In the genomic region with DNA sequence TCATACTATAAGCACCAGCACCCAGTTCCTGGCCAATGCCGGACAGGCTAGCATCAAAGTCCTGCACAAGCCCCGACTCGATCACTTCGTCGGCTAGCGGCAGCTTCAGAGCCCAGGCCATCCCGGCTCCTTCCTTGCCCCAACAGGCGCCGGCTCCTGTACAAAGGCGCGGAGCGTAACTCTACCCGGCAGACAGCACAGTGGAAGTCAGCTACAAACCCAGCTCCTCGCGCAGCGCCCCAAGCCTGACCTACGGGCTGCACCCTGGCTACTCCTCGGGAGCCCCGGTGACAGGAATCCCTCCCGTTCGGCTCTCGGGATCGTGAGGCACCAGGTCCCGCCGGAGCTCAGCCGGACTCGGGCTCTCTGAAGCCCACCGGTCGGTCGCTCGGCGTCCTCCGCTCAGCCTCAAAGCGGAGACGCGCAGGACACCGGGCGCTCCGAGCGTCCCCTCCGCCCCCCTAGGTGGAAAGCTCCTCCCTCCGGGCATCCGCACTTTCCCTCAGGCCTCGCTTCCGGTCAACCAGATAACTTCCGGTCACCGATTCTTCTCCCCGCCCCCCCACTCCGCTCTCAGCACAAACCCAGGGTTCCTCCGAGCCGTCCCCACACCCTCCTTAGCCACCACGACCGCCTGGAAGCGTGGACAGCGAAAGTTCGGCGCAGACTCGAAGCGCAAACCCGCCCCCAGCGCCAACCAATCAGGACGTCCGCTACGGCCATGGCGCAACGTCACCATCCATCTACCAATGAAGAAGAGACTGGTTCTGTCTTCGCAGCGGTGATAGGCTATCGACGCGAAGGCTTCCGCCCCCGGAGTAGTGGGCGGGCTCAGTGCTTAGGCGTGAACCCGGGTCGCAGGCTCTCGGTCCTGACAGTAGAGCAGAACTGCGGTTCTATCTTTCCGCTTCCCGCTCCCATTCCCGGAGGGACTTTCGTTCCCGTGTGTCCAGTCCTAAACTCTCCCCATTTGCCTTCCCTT, we compare ENCODE assay signal across 8 mouse cellular contexts. TPM values are rescaled to one million over a fixed set of nuclear protein-coding genes. Genes with fewer than 3 reads are reported as not detected.
DNase-seq lines count a peak whose midpoint lies in the region; ATAC-seq and TF ChIP-seq lines count a peak whose summit lies in the region.

Gene Tfcp2, minus strand, starts transcription at position 683 of the 982 bp plus-strand sequence.

- peak within 1 kb of the TSS; percentile 95 for H3K27ac ChIP-seq in forebrain, embryonic 12.5 days
- H3K27ac ChIP-seq in heart, postnatal 0 days (ENCODE audit: low read depth) = peak within 1 kb of the TSS; percentile 95
- peak within 1 kb of the TSS; percentile 85 for H3K27ac ChIP-seq in liver, embryonic 16.5 days (ENCODE audit: low read length)
- peak within 1 kb of the TSS; percentile 94 for H3K27ac ChIP-seq in neural tube, embryonic 13.5 days (replicated peaks)
- H3K27ac ChIP-seq in testis, adult 2 months (ENCODE audit: control insufficient read depth, insufficient read depth, low read depth, low read length) = peak within 1 kb of the TSS; percentile 88

- peak within 1 kb of the TSS; percentile 94 for H3K4me3 ChIP-seq in E14TG2a.4 (replicated peaks; ENCODE audit: low read length)
- peak within 1 kb of the TSS; percentile 91 for H3K4me3 ChIP-seq in forebrain, embryonic 12.5 days (replicated peaks)
- H3K4me3 ChIP-seq in heart, postnatal 0 days (ENCODE audit: low read depth, low read length) = peak within 1 kb of the TSS; percentile 84
- H3K4me3 ChIP-seq in liver, embryonic 16.5 days (ENCODE audit: low read depth, low read length) = peak within 1 kb of the TSS; percentile 91
- peak within 1 kb of the TSS; percentile 92 for H3K4me3 ChIP-seq in neural tube, embryonic 13.5 days
- H3K4me3 ChIP-seq in testis, adult 2 months (ENCODE audit: control insufficient read depth, low read depth, low read length) = peak within 1 kb of the TSS; percentile 89

- peak; percentile 89 for TF ChIP-seq POLR2A in testis, adult 2 months (IDR thresholded peaks at IDR 0.05; ENCODE audit: control insufficient read depth, low read depth, low read length)

- peak; percentile 95 for DNase-seq in c-Kit-positive CD71-positive TER-119-positive erythroid progenitor cells, embryonic 14.5 days (ENCODE audit: low spot score)
- DNase-seq in heart, postnatal 0 days (ENCODE audit: low spot score) = peak; percentile 98
- DNase-seq in kidney, postnatal 4 days = peak; percentile 99

- H3K9me3 ChIP-seq in E14TG2a.4 (ENCODE audit: low read length) = peaks cover 26% of the 10 kb centered on the region
- no peaks in the 10 kb centered on the region for H3K9me3 ChIP-seq in forebrain, embryonic 12.5 days
- no peaks in the 10 kb centered on the region for H3K9me3 ChIP-seq in heart, postnatal 0 days (replicated peaks; ENCODE audit: control insufficient read depth, low read length)
- no peaks in the 10 kb centered on the region for H3K9me3 ChIP-seq in liver, embryonic 16.5 days (replicated peaks; ENCODE audit: control insufficient read depth, low read length)
- H3K9me3 ChIP-seq in neural tube, embryonic 13.5 days = no peaks in the 10 kb centered on the region

- TF ChIP-seq EP300 in heart, postnatal 0 days (IDR thresholded peaks at IDR 0.05; ENCODE audit: low read depth) = no peak; the same call in none of the 2 replicates

- TF ChIP-seq CTCF in E14TG2a.4 (conservative IDR thresholded peaks at IDR 0.05; ENCODE audit: low read length) = no peak
- no peak for TF ChIP-seq CTCF in heart, postnatal 0 days (IDR thresholded peaks at IDR 0.05; ENCODE audit: low read depth)
- no peak for TF ChIP-seq CTCF in testis, adult 2 months (IDR thresholded peaks at IDR 0.05; ENCODE audit: control insufficient read depth, insufficient read depth, insufficient replicate concordance, low read depth, low read length)

- under 1% methylated on average over 83 of the region's 84 CpGs for WGBS in forebrain, embryonic 12.5 days
- WGBS in heart, postnatal 0 days = under 1% methylated on average over 83 of the region's 84 CpGs
- WGBS in liver, embryonic 16.5 days (ENCODE audit: insufficient replicate concordance) = under 1% methylated on average over 84 of the region's 84 CpGs
- under 1% methylated on average over 82 of the region's 84 CpGs for WGBS in neural tube, embryonic 13.5 days

- H3K36me3 ChIP-seq in E14TG2a.4 (ENCODE audit: insufficient read depth, low read length) = peaks cover 26% of the 10 kb centered on the region
- H3K36me3 ChIP-seq in forebrain, embryonic 12.5 days (replicated peaks) = peaks cover 13% of the 10 kb centered on the region
- H3K36me3 ChIP-seq in heart, postnatal 0 days (replicated peaks; ENCODE audit: control insufficient read depth, insufficient read depth, low read length) = no peaks in the 10 kb centered on the region
- H3K36me3 ChIP-seq in liver, embryonic 16.5 days (ENCODE audit: control insufficient read depth, insufficient read depth) = no peaks in the 10 kb centered on the region
- H3K36me3 ChIP-seq in neural tube, embryonic 13.5 days = peaks cover 15% of the 10 kb centered on the region
- no peaks in the 10 kb centered on the region for H3K36me3 ChIP-seq in testis, adult 2 months (ENCODE audit: control insufficient read depth, insufficient read depth, low read length)

- ATAC-seq in forebrain, embryonic 12.5 days (ENCODE audit: low FRiP score) = peak; percentile 100
- peak; percentile 99 for ATAC-seq in heart, postnatal 0 days (ENCODE audit: insufficient read depth, low read depth)
- ATAC-seq in liver, embryonic 16.5 days (ENCODE audit: low read depth) = peak; percentile 99
- ATAC-seq in neural tube, embryonic 13.5 days (ENCODE audit: low read depth) = peak; percentile 100

- no peaks in the 10 kb centered on the region for H3K27me3 ChIP-seq in E14TG2a.4 (ENCODE audit: insufficient read depth, low read length)
- no peaks in the 10 kb centered on the region for H3K27me3 ChIP-seq in forebrain, embryonic 12.5 days
- no peaks in the 10 kb centered on the region for H3K27me3 ChIP-seq in heart, postnatal 0 days (ENCODE audit: control insufficient read depth, insufficient read depth, low read length)
- H3K27me3 ChIP-seq in liver, embryonic 16.5 days (ENCODE audit: control insufficient read depth, insufficient read depth, low read depth, low read length) = no peaks in the 10 kb centered on the region
- no peaks in the 10 kb centered on the region for H3K27me3 ChIP-seq in neural tube, embryonic 13.5 days
- H3K27me3 ChIP-seq in testis, adult 2 months (ENCODE audit: control insufficient read depth, insufficient read depth, low read length) = no peaks in the 10 kb centered on the region

- H3K9ac ChIP-seq in forebrain, embryonic 12.5 days = peak within 1 kb of the TSS; percentile 91
- H3K9ac ChIP-seq in heart, postnatal 0 days (replicated peaks; ENCODE audit: low read depth, low read length) = peak within 1 kb of the TSS; percentile 86
- H3K9ac ChIP-seq in liver, embryonic 16.5 days (ENCODE audit: low read depth, low read length) = peak within 1 kb of the TSS; percentile 89
- peak within 1 kb of the TSS; percentile 91 for H3K9ac ChIP-seq in neural tube, embryonic 13.5 days

- H3K4me1 ChIP-seq in E14TG2a.4 (replicated peaks; ENCODE audit: low read depth, low read length) = peaks cover 18% of the 10 kb centered on the region
- H3K4me1 ChIP-seq in forebrain, embryonic 12.5 days = peaks cover 14% of the 10 kb centered on the region
- H3K4me1 ChIP-seq in heart, postnatal 0 days (ENCODE audit: control insufficient read depth, insufficient read depth) = peaks cover 12% of the 10 kb centered on the region
- peaks cover 23% of the 10 kb centered on the region for H3K4me1 ChIP-seq in liver, embryonic 16.5 days (ENCODE audit: control insufficient read depth, low read depth, low read length)
- H3K4me1 ChIP-seq in neural tube, embryonic 13.5 days (replicated peaks) = peaks cover 23% of the 10 kb centered on the region
- no peaks in the 10 kb centered on the region for H3K4me1 ChIP-seq in testis, adult 2 months (ENCODE audit: control insufficient read depth, insufficient read depth, low read length)

- H3K4me2 ChIP-seq in forebrain, embryonic 12.5 days = peak within 1 kb of the TSS; percentile 86
- peak within 1 kb of the TSS; percentile 85 for H3K4me2 ChIP-seq in heart, postnatal 0 days (ENCODE audit: low read depth, low read length)
- peak within 1 kb of the TSS; percentile 92 for H3K4me2 ChIP-seq in liver, embryonic 16.5 days (ENCODE audit: low read depth, low read length)
- H3K4me2 ChIP-seq in neural tube, embryonic 13.5 days = peak within 1 kb of the TSS; percentile 77

RNA-seq across cellular contexts. Expression of gene Tfcp2, which starts in this region (rescaled TPM):
- 41.7 and 44.8 TPM in 2 replicates for polyA plus RNA-seq in forebrain, embryonic 12.5 days (2016; fragmentation: Nextera tagmentation; extraction: Ambion mirVana)
- 9.9 and 11.0 TPM in 2 replicates for total RNA-seq in heart, postnatal 0 days (2014; rRNA removed; ENCODE audit: low replicate concordance)
- 11.2 and 13.9 TPM in 2 replicates for polyA plus RNA-seq in heart, postnatal 0 days (2015; fragmentation: Nextera tagmentation; extraction: Ambion mirVana)
- polyA plus RNA-seq in liver, embryonic 16.5 days (2015; fragmentation: Nextera tagmentation; extraction: Ambion mirVana) = 3.5 and 4.3 TPM in 2 replicates
- 35.4 and 36.8 TPM in 2 replicates for polyA plus RNA-seq in neural tube, embryonic 13.5 days (2015; fragmentation: Nextera tagmentation; extraction: Ambion mirVana)
- polyA plus RNA-seq in testis, adult 2 months (2012; rRNA removed) = 10.4 and 11.3 TPM in 2 replicates

Comparison
In these comparisons a context has a peak if more than half of its experiments do, and no peak if none do; other contexts are left out.
1. Peak in every context shown above with its lines: DNase-seq, ATAC-seq, H3K4me3 ChIP-seq and H3K27ac ChIP-seq.